Mouse (Mus musculus) lung, postnatal 0 days (tissue): ENCODE measurements around the gene Lig3. TPM values are rescaled to one million over a fixed set of nuclear protein-coding genes. Genes with fewer than 3 reads are reported as not detected.
A peak's percentile ranks its signal among the peaks of the same experiment; 100 is the strongest.

Experiments used
- ATAC-seq: fragments of 200-750 bp; cut with Nextera tagmentation; 2 replicates; pipeline ENCODE4 v1.8.0; 2017; ENCODE audit warnings: moderate library complexity
- DNase-seq: peaks from one replicate; pipeline ENCODE4 v3.0.0-alpha.2; 2016; ENCODE audit warnings: low spot score
- H3K27ac ChIP-seq: fragments of 300-500 bp; sonication (generic); 2 replicates; pipeline ENCODE4 v1.5.1; 2014; ENCODE audit warnings: antibody characterized with exemption, mild to moderate bottlenecking, low read length, mixed read lengths
- H3K27me3 ChIP-seq: fragments of 300-500 bp; sonication (generic); replicated peaks from 2 replicates; pipeline ENCODE4 v1.6.1; 2014; ENCODE audit warnings: low read length, mixed read lengths; ENCODE audit not compliant: insufficient read depth
- H3K36me3 ChIP-seq: fragments of 300-500 bp; sonication (generic); 2 replicates; pipeline ENCODE4 v1.6.1; 2014; ENCODE audit warnings: low read length, mixed read lengths; ENCODE audit not compliant: insufficient read depth
- H3K4me1 ChIP-seq: fragments of 300-500 bp; sonication (generic); 2 replicates; pipeline ENCODE4 v1.6.1; 2014; ENCODE audit warnings: antibody characterized with exemption, low read depth, low read length, mixed read lengths; ENCODE audit not compliant: insufficient read depth
- H3K4me2 ChIP-seq: fragments of 300-500 bp; sonication (generic); replicated peaks from 2 replicates; pipeline ENCODE4 v1.6.1; 2014; ENCODE audit warnings: low read depth, mild to moderate bottlenecking, low read length, moderate library complexity, mixed read lengths
- H3K4me3 ChIP-seq: fragments of 300-500 bp; sonication (generic); 2 replicates; pipeline ENCODE4 v1.5.1; 2014; ENCODE audit warnings: low read depth, low read length
- H3K9ac ChIP-seq: fragments of 300-500 bp; sonication (generic); replicated peaks from 2 replicates; pipeline ENCODE4 v1.6.1; 2014; ENCODE audit warnings: low read depth, mild to moderate bottlenecking
- H3K9me3 ChIP-seq: fragments of 300-500 bp; sonication (generic); 2 replicates; pipeline ENCODE4 v1.6.1; 2016; ENCODE audit warnings: low read length, mixed read lengths
- CTCF ChIP-seq: IDR thresholded peaks from 2 replicates; pipeline ENCODE4 v1.5.1; 2016; ENCODE audit warnings: antibody characterized with exemption, mild to moderate bottlenecking
- EP300 ChIP-seq: IDR thresholded peaks from 2 replicates; pipeline ENCODE4 v1.6.1; 2016; ENCODE audit warnings: antibody characterized with exemption, mild to moderate bottlenecking, control low read depth
- WGBS: fragments of 180-500 bp; shearing (Covaris S2); extraction: QIAGEN DNeasy Blood & Tissue Kit; methylation state at CpG from one replicate; pipeline ENCODE4 v1.1.7; 2014; 5-methylcytosine and 5-hydroxymethylcytosine counted together
- polyA plus RNA-seq: library from polyadenylated mRNA; unstranded; fragments of >200 nt; fragmentation: Nextera tagmentation; extraction: Ambion mirVana; gene quantifications from 2 replicates; pipeline ENCODE4 v1.2.1, GENCODE M21; 2015

The Lig3 gene
- polyA plus RNA-seq, 1 experiment from 2014 or later = 10.9 TPM

DNA sequence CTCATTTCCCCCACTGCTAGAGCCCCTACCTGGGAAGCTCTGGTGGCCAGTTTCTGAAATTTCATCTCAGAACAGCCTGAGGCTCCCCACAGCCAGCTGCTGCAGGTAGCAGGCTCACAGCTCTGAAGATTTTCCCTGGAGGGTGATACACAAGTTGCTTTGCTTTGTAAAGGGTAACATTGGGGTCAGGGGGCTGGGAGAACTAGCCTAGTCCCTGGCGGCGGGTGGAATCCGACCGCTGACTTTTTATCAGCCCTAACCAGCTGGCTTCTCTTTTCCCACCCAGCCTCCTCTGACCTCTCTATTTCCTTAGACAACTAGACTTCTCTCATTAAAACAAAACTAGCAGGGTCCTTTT is 65.2 kb downstream of the Lig3 start:
- Histone ChIP-seq H3K27ac (no peak overlapping the region), H3K9ac (no peak overlapping the region)

DNA sequence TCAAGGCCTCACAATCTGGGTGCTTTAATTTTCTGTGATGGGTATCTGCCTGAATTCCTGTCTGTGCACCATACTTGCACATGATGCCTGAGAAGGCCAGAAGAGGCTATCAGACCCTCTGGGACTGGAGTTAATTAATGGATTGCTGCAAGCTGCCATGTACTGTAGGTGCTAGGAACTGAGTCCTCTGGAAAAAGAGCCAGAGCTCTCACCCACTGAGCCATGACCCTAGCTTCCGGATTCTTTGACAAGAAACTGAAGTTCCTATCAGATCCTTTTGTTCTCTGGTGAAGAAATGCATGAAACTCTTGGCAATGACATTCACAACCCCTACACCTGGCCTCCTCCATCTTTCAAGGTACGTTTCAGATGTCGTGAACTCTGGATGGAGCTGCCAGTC is 66.0 kb downstream of the Lig3 start:
- ATAC-seq = no peak
- WGBS = 80% methylated on average over 3 of the region's 3 CpGs
- H3K27ac ChIP-seq = no peak overlapping the region
- DNase-seq = no peak
- TF ChIP-seq EP300 (no peak), CTCF (no peak)
- no peak overlapping the region for H3K4me3 ChIP-seq
- H3K9ac ChIP-seq = no peak overlapping the region
- H3K4me1 ChIP-seq = no peaks in the 10 kb centered on the region
- H3K4me2 ChIP-seq = no peak overlapping the region
- no peaks in the 10 kb centered on the region for H3K36me3 ChIP-seq
- no peaks in the 10 kb centered on the region for H3K9me3 ChIP-seq
- H3K27me3 ChIP-seq = no peaks in the 10 kb centered on the region

More for the DNA sequence above, 65.2 kb downstream of the Lig3 start:
- H3K9me3 ChIP-seq = no peaks in the 10 kb centered on the region
- no peaks in the 10 kb centered on the region for H3K36me3 ChIP-seq
- TF ChIP-seq CTCF (no peak), EP300 (no peak)
- H3K4me1 ChIP-seq = no peaks in the 10 kb centered on the region
- WGBS = 29% methylated on average over 4 of the region's 4 CpGs
- peak overlapping the region; percentile 32 for H3K4me2 ChIP-seq
- DNase-seq (no peak), ATAC-seq (no peak)
- no peaks in the 10 kb centered on the region for H3K27me3 ChIP-seq
- no peak overlapping the region for H3K4me3 ChIP-seq

- Histone ChIP-seq H3K4me2 (no peak overlapping the region), H3K27ac (no peak overlapping the region), H3K4me1 (no peaks in the 10 kb centered on the region), H3K27me3 (no peaks in the 10 kb centered on the region), H3K4me3 (no peak overlapping the region), H3K9ac (no peak overlapping the region), H3K36me3 (no peaks in the 10 kb centered on the region), H3K9me3 (no peaks in the 10 kb centered on the region)
- TF ChIP-seq CTCF = no peak
- no peak for TF ChIP-seq EP300
- no peak for DNase-seq
- WGBS = 49% methylated on average over 6 of the region's 6 CpGs
- ATAC-seq = no peak
These were observed 66.7 kb downstream of the Lig3 start for GRCm38 (mm10) chr11:82847571-82848000.

GRCm38 (mm10) chr11:82850259-82850658 is 69.4 kb downstream of the Lig3 start:
- H3K9me3 ChIP-seq = no peaks in the 10 kb centered on the region
- TF ChIP-seq CTCF (no peak), EP300 (no peak)

DNA sequence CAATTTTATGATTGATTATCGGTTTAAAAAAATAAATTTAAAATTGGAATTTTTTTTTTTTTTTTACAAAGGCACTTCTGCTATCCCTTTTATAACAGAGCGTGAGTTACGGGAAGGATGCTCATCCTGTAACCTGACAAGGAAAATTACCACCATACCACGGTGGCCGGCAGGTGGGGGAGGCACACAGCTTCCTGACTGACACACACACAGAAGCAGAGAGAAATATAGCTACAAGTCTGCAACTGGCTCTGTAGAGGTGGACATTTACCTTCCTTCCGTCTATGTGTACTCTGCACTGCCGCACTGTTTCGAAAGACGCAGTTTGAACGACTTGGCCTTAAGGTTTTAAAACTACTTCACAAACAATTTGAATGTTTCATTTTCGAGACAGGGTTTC is 71.2 kb downstream of the Lig3 start:
- Histone ChIP-seq H3K4me2 (no peak overlapping the region), H3K9ac (no peak overlapping the region), H3K4me1 (no peaks in the 10 kb centered on the region), H3K27ac (no peak overlapping the region), H3K27me3 (no peaks in the 10 kb centered on the region), H3K36me3 (no peaks in the 10 kb centered on the region), H3K9me3 (no peaks in the 10 kb centered on the region), H3K4me3 (no peak overlapping the region)
- WGBS = 76% methylated on average over 11 of the region's 11 CpGs
- DNase-seq (no peak), ATAC-seq (no peak)
- TF ChIP-seq CTCF (no peak), EP300 (no peak)

More at GRCm38 (mm10) chr11:82850259-82850658, 69.4 kb downstream of the Lig3 start:
- Histone ChIP-seq H3K27ac (no peak overlapping the region), H3K4me3 (no peak overlapping the region), H3K9ac (no peak overlapping the region), H3K4me1 (no peaks in the 10 kb centered on the region), H3K36me3 (no peaks in the 10 kb centered on the region), H3K27me3 (no peaks in the 10 kb centered on the region), H3K4me2 (no peak overlapping the region)
- WGBS = 76% methylated on average over 5 of the region's 5 CpGs
- DNase-seq (no peak), ATAC-seq (no peak)

GRCm38 (mm10) chr11:82852540-82852939 is 71.6 kb downstream of the Lig3 start:
- Histone ChIP-seq H3K9ac (no peak overlapping the region), H3K36me3 (no peaks in the 10 kb centered on the region), H3K9me3 (no peaks in the 10 kb centered on the region), H3K4me2 (no peak overlapping the region), H3K4me1 (no peaks in the 10 kb centered on the region), H3K4me3 (no peak overlapping the region), H3K27ac (no peak overlapping the region), H3K27me3 (no peaks in the 10 kb centered on the region)
- no peak for ATAC-seq
- DNase-seq = no peak
- TF ChIP-seq EP300 (no peak), CTCF (no peak)
- WGBS = 75% methylated on average over 10 of the region's 10 CpGs

DNA sequence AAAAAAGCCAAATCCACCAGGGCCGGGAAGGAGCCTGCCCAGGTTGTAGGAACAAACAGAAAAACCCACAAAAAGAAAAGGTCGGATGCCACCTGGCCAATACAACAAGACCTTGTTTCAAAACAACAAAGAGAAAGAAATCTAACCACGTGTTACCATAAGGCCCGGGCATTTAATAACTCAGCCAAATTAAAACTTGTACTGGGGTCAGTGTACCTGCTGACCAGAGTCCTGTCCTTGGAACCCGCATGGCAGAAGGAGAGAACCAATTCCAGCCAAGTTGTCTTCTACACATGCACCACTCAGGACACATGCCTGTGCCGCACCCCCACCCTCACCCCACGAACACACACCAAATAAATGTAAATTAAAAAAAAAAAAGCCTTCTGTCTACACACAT is 72.0 kb downstream of the Lig3 start:
- Histone ChIP-seq H3K4me2 (no peak overlapping the region), H3K4me1 (no peaks in the 10 kb centered on the region), H3K9me3 (no peaks in the 10 kb centered on the region), H3K36me3 (no peaks in the 10 kb centered on the region), H3K9ac (no peak overlapping the region), H3K4me3 (no peak overlapping the region), H3K27ac (no peak overlapping the region), H3K27me3 (no peaks in the 10 kb centered on the region)
- DNase-seq (no peak), ATAC-seq (no peak)
- WGBS = 85% methylated on average over 7 of the region's 7 CpGs
- TF ChIP-seq CTCF = no peak
- TF ChIP-seq EP300 = no peak

Other genes with a start within 250 kb of the Lig3 start
- gene Cct6b, start 16.8 kb upstream of the Lig3 start, polyA plus RNA-seq = 0.31 and 0.35 TPM in 2 replicates
- 26.3 and 28.3 TPM in 2 replicates for gene Zfp830, start 16.8 kb upstream of the Lig3 start, polyA plus RNA-seq
- 9.2 and 10.3 TPM in 2 replicates for gene Rffl, start 90.1 kb downstream of the Lig3 start, polyA plus RNA-seq
- 7.3 and 8.7 TPM in 2 replicates for gene Rad51d, start 109.5 kb downstream of the Lig3 start, polyA plus RNA-seq
- gene Fndc8, start 111.0 kb downstream of the Lig3 start, polyA plus RNA-seq = 0.24 and 0.27 TPM in 2 replicates
- 9.5 and 10.8 TPM in 2 replicates for gene Nle1, start 127.3 kb downstream of the Lig3 start, polyA plus RNA-seq
- 20.6 and 22.0 TPM in 2 replicates for gene Unc45b, start 129.4 kb downstream of the Lig3 start, polyA plus RNA-seq
- 25.8 and 29.9 TPM in 2 replicates for gene Slfn5, start 170.2 kb downstream of the Lig3 start, polyA plus RNA-seq
- 2.2 and 3.1 TPM in 2 replicates for gene Slfn9, start 210.7 kb downstream of the Lig3 start, polyA plus RNA-seq
- 0.33 and 0.54 TPM in 2 replicates for gene Slfn8, start 239.7 kb downstream of the Lig3 start, polyA plus RNA-seq